Mouse (Mus musculus) midbrain, embryonic 10.5 days (tissue): ENCODE data around the gene Borcs6. TPM values are rescaled to one million over a fixed set of nuclear protein-coding genes. Genes with fewer than 3 reads are reported as not detected.
A peak's percentile ranks its signal among the peaks of the same experiment; 100 is the strongest.

ENCODE experiments used
- DNase-seq: peaks from one replicate; pipeline ENCODE4 v3.0.0-alpha.2; 2017; ENCODE audit warnings: low spot score
- H3K27ac ChIP-seq: fragments of 300-500 bp; sonication (generic); replicated peaks from 2 replicates; pipeline ENCODE4 v1.5.1; 2016; ENCODE audit warnings: mild to moderate bottlenecking
- H3K27me3 ChIP-seq: fragments of 300-500 bp; sonication (generic); 2 replicates; pipeline ENCODE4 v1.6.1; 2016; ENCODE audit warnings: low read depth, mild to moderate bottlenecking; ENCODE audit not compliant: poor library complexity, severe bottlenecking
- H3K36me3 ChIP-seq: fragments of 300-500 bp; sonication (generic); 2 replicates; pipeline ENCODE4 v1.6.1; 2016; ENCODE audit warnings: mild to moderate bottlenecking, moderate library complexity
- H3K4me1 ChIP-seq: fragments of 300-500 bp; sonication (generic); 2 replicates; pipeline ENCODE4 v1.6.1; 2016
- H3K4me3 ChIP-seq: fragments of 300-500 bp; sonication (generic); 2 replicates; pipeline ENCODE4 v1.5.1; 2016; ENCODE audit warnings: mild to moderate bottlenecking, moderate library complexity
- H3K9me3 ChIP-seq: fragments of 300-500 bp; sonication (generic); replicated peaks from 2 replicates; pipeline ENCODE4 v1.6.1; 2016; ENCODE audit warnings: mild to moderate bottlenecking
- WGBS: fragments of 180-500 bp; shearing (Covaris S2); methylation state at CpG from one replicate; pipeline ENCODE4 v1.1.7; 2016; 5-methylcytosine and 5-hydroxymethylcytosine counted together
- polyA plus RNA-seq: library from polyadenylated mRNA; unstranded; fragments of >200 nt; fragmentation: Nextera tagmentation; extraction: Ambion mirVana; gene quantifications from 2 replicates; pipeline ENCODE4 v1.2.1, GENCODE M21; 2016

The Borcs6 gene
- polyA plus RNA-seq, 1 experiment from 2014 or later: 6.9 TPM

DNA sequence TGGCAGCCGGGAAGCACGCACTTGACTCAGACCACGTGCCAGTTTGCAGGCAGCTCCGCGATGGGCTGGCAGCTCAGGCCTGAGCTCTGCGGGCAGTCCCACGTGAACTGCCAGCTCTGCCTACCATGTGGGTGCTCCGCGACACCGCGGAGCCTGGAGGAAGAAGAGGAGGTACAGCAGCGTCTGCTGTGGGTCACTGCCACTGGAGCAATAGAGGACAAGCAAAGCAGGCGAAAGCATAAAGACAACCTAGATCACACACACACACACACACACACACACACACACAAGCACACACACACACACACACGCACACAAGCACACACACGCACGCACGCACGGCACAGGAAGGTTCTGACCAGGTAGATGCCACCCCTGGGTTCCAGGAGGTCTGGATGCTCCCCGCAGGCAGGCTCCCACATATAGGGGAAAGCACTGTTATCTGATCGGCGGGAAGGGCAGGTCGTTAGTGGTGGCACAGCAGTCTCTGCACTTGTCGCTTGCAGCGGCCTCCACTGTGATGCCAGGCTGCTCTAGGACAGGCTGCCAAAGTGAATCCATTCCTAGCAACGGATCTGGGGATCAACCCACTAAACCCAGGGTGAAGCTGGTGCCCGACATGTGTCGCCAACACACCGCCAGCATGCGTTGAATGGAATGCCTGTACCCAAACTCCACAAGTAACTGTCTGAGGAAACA is 6.8 kb downstream of the Borcs6 start:
- 1% methylated on average over 29 of the region's 29 CpGs for WGBS
- H3K4me3 ChIP-seq: peak overlapping the region; percentile 59
- no peaks in the 10 kb centered on the region for H3K9me3 ChIP-seq
- peaks cover 13% of the 10 kb centered on the region for H3K27me3 ChIP-seq
- no peaks in the 10 kb centered on the region for H3K36me3 ChIP-seq
- H3K4me1 ChIP-seq: peaks cover 53% of the 10 kb centered on the region
- DNase-seq: peak; percentile 44
- peak overlapping the region; percentile 69 for H3K27ac ChIP-seq

DNA sequence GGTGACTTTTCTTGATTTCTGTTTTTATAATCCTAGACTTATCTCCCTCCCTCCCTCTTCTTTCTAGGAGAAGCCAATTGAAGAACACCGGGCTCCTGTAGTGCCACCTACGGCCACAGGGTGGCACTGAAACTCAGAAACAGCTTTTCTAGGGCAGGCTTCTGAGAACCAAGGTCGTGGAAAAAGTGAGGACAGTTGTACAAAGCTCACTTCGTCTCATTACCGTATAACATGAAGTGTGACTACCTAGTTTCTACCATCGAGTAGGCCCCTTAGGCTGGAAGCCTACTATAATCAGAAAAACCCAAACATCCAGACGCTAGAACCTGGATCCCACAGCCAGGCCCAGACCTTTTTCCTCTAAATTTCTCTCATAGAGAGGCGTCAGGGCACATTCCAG is 7.4 kb downstream of the Borcs6 start:
- Histone ChIP-seq H3K4me3 (peak overlapping the region; percentile 59), H3K4me1 (peaks cover 53% of the 10 kb centered on the region), H3K9me3 (no peaks in the 10 kb centered on the region), H3K27me3 (peaks cover 9% of the 10 kb centered on the region; the same call in 1 of the 2 replicates), H3K27ac (no peak overlapping the region; the same call in 1 of the 2 replicates), H3K36me3 (no peaks in the 10 kb centered on the region)
- WGBS: 10% methylated on average over 8 of the region's 8 CpGs
- DNase-seq: peak; percentile 86

DNA sequence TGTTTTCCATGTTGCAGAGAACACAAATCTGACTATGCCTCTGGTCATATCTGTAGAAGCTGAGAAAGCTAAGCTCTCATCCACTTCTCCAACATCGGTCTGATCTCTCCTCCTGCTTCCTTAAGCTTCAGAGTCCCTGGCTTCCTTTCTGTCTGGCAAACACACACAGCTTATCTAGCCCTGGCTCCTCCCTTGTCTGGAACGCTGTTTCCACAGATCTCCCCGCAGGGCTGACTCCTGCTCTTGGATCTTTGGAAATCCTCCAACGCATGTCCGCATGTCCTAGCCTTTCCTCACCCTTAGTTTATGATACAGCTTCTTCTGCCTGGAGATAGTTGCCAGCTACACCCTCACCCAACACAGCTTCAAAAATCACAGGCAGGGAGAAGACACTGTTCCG is 8.1 kb downstream of the Borcs6 start:
- peaks cover 59% of the 10 kb centered on the region for H3K4me1 ChIP-seq
- DNase-seq: no peak
- peaks cover 9% of the 10 kb centered on the region; the same call in 1 of the 2 replicates for H3K27me3 ChIP-seq
- no peak overlapping the region for H3K4me3 ChIP-seq
- H3K36me3 ChIP-seq: no peaks in the 10 kb centered on the region
- H3K9me3 ChIP-seq: no peaks in the 10 kb centered on the region
- 63% methylated on average over 6 of the region's 6 CpGs for WGBS
- H3K27ac ChIP-seq: no peak overlapping the region

DNA sequence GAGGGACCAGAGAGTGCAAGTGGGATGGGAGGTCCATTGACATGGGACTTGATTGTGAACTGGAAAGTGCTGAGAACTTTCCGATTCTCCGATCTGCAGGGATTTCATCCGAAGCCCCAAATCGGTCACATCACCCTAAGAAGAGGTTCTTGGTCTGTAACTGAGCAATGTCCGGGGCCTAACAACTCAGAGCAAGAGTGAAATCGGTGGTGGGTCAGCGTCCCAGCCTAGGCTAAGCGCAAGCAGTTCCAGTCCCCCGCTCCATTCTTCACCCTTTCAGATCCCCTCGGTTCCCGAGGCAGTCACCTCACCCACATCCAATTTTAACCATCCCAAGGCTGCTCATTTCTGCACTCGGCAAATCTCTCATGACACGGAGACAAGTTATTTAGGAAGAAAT is 10.6 kb downstream of the Borcs6 start:
- WGBS: 1% methylated on average over 13 of the region's 13 CpGs
- Histone ChIP-seq H3K27me3 (peaks cover 9% of the 10 kb centered on the region; the same call in 1 of the 2 replicates), H3K9me3 (no peaks in the 10 kb centered on the region), H3K36me3 (no peaks in the 10 kb centered on the region), H3K27ac (peak overlapping the region; percentile 97), H3K4me1 (peaks cover 59% of the 10 kb centered on the region), H3K4me3 (peak overlapping the region; percentile 69)
- no peak for DNase-seq

DNA sequence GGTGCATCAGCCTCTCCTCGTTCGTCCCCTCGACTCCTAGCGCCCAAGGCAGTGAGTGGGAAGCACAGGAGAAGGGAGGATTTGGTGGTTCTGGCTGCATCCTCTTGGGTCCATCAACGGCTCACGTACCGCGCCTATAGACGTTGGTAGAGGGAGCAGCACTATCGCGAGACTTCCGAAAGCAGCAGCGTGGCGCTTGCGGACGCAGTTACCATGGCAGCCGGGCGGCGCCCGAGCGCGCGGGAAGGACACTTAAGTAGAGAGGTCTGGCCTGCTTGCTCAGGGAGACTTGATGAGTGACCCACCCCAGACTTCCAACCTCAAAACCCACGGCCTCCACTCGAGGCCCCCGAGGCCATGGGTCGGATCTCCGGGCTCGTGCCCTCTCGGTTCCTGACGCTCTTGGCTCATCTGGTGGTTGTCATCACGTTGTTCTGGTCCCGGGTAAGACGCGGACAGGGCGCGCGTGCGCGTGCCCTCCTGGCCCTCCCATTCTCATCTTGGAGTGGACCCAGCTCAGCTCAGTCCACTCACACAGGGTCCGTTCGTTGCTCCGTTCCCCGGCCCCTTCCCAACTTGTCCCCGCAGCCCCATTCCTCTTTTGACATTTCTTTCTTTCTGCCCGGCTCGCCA is 11.2 kb downstream of the Borcs6 start, which contains the start of gene Tmem107:
TSS of gene Tmem107 (plus strand) at position 217 of the 633 bp plus-strand sequence.
- no peaks in the 10 kb centered on the region for H3K36me3 ChIP-seq
- peak within 1 kb of the TSS; percentile 97 for H3K27ac ChIP-seq
- H3K27me3 ChIP-seq: peaks cover 6% of the 10 kb centered on the region; the same call in 1 of the 2 replicates
- H3K4me3 ChIP-seq: peak within 1 kb of the TSS; percentile 69
- under 1% methylated on average over 47 of the region's 47 CpGs for WGBS
- DNase-seq: peak; percentile 96
- no peaks in the 10 kb centered on the region for H3K9me3 ChIP-seq
- peaks cover 59% of the 10 kb centered on the region for H3K4me1 ChIP-seq

DNA sequence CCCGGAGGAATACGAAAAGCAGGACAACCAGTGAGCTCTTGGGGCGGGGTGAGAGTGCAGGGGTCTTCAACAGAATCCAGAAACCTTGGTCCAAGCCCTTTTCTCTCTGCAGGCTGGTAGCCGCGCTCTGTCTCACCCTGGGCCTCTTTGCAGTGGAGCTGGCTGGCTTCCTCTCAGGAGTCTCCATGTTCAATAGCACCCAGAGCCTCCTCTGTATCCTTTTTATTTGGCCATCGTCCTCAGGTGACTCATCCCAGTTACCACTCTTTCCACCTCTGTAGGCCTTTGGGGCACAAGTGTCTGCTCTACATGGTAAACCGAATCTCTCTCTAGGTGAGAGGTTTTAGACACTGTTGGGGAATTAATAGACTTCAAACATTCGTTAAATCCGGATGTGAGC is 11.7 kb downstream of the Borcs6 start:
- DNase-seq: no peak
- Histone ChIP-seq H3K4me1 (peaks cover 53% of the 10 kb centered on the region), H3K9me3 (no peaks in the 10 kb centered on the region), H3K36me3 (no peaks in the 10 kb centered on the region), H3K4me3 (peak overlapping the region; percentile 69), H3K27me3 (peaks cover 4% of the 10 kb centered on the region; the same call in 1 of the 2 replicates), H3K27ac (peak overlapping the region; percentile 97)
- 22% methylated on average over 9 of the region's 9 CpGs for WGBS

DNA sequence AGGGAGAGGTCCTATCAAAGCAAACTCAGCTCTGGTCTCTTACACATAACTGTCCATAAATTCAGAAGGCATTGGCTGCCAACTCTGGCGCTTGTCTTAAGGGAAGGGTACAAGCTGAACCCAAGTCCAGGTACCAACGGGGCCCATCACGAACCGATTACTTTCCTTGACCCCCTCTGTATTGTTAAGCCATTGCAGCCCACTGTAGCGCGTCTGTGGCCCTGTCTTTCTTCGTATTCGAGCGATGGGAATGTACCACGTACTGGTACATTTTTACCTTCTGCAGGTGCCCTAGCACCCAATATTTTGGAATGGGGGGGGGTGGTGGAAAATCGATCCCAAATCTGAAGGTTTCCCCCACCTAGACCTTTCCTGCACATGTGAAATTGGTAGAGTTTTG is 12.7 kb downstream of the Borcs6 start:
- Histone ChIP-seq H3K36me3 (no peaks in the 10 kb centered on the region), H3K4me1 (peaks cover 44% of the 10 kb centered on the region), H3K4me3 (peak overlapping the region; percentile 69), H3K27ac (peak overlapping the region; percentile 98), H3K9me3 (no peaks in the 10 kb centered on the region), H3K27me3 (peaks cover 4% of the 10 kb centered on the region; the same call in 1 of the 2 replicates)
- 84% methylated on average over 11 of the region's 11 CpGs for WGBS
- no peak for DNase-seq

DNA sequence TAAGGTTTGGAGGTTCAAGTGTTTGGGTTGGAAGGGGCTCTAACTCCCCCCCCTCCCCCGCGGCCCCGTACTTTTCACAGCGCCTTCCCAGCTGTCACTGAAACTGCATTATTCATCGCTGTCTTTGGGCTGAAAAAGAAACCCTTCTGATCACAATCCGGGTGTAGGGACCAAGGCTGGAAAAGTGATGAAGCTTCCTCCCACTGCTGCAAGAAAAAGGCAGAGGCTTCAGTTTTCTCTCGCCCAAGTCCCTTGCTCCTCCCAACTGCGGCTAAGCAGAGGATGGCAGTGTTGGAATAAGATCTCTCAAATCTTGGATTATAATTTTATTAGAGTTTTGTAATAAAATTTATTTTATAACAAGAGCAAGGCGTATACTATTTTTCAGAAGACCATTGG is 13.1 kb downstream of the Borcs6 start:
- H3K4me1 ChIP-seq: peaks cover 44% of the 10 kb centered on the region

DNA sequence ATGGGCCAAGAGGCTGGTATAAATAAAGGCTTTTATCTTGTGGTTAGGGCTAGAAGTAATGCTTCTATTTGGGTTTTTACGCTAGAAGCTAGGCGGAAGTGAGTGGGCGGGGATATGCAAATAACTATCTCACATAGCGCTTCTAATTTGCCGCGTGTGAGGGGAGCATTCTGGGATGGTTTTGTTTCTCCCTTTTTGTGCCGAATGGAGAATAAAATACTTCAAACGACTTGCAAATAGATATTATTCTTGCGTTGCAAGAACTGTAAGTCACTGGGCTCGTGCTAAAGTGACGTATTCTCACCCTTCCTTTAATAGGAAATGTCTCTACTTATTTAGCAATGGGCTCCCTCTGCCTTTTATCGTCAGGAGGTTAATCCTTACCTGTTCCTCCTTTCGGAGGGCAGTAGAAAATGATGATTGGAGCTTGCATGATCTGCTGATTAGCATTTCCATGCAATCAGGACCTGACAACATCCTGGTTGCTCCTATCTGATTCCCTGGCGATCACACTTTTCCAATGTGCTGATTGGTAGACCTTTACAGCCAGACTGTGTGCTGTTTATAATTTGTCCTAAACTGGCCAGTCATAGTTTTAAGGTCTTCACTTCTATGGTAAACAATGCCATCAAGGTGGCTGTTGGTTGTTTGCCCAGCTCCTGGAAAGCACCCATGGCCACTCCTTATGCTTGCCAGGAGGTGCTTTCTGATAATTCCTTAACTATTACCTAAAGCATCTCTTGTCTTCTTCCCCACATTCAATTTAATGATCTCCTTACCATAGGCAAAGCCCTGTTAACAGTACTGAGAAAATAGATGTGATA is 13.8 kb downstream of the Borcs6 start:
- Histone ChIP-seq H3K27me3 (no peaks in the 10 kb centered on the region), H3K36me3 (no peaks in the 10 kb centered on the region), H3K4me1 (peaks cover 44% of the 10 kb centered on the region), H3K4me3 (peak overlapping the region; percentile 69), H3K9me3 (no peaks in the 10 kb centered on the region), H3K27ac (peak overlapping the region; percentile 98)
- DNase-seq: peak; percentile 84
- under 1% methylated on average over 14 of the region's 14 CpGs for WGBS

More for the DNA sequence above, 13.1 kb downstream of the Borcs6 start:
- Histone ChIP-seq H3K27me3 (peaks cover 2% of the 10 kb centered on the region; the same call in 1 of the 2 replicates), H3K9me3 (no peaks in the 10 kb centered on the region), H3K36me3 (no peaks in the 10 kb centered on the region), H3K27ac (peak overlapping the region; percentile 98), H3K4me3 (peak overlapping the region; percentile 69)
- 14% methylated on average over 9 of the region's 9 CpGs for whole genome bisulfite sequencing
- no peak for DNase-seq

DNA sequence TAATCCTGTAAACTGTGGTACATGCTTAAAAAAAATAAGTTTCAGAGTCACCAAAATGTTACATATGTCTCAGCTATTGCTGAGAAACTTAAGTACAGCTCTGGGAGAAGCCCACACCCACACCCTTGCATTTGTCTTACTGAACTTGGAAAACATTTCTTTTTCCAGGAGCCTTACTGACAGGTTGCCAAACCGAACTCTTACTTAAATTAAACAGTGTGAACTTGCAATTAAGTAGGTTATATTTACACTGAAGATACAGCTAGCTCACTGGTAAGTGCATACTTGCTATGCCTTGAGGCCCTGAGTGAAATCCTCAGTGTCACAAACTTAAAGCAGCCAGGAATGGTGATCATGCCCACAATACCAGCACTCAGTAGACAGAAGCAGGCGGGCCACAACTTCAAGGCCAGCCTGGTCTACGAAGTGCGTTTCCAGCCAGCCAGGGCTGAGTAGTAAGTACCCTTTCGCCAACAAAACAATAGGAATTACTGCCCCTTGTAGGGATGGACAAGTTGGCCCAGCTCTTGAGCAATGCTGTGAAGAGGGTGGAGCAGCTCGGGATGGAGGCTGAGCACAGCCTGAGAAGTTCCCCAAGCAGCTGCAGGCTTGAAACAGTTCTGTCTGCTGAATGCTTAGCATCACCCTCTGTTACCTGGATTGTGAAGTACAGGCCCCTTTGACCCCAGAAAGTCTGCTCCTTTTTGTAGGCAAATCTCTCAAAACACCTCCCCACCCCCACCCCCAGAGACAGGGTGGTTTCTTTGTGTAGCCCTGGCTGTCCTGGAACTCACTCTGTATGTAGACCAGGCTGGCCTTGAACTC is 14.6 kb downstream of the Borcs6 start:
- H3K4me1 ChIP-seq: peaks cover 44% of the 10 kb centered on the region
- peak overlapping the region; percentile 69; the same call in 1 of the 2 replicates for H3K4me3 ChIP-seq
- 45% methylated on average over 6 of the region's 6 CpGs for WGBS
- no peaks in the 10 kb centered on the region for H3K9me3 ChIP-seq
- no peak for DNase-seq
- H3K27ac ChIP-seq: 0 out of 2 replicates have a peak overlapping the region, but pooled peaks have one; percentile 28
- H3K27me3 ChIP-seq: no peaks in the 10 kb centered on the region
- H3K36me3 ChIP-seq: no peaks in the 10 kb centered on the region

DNA sequence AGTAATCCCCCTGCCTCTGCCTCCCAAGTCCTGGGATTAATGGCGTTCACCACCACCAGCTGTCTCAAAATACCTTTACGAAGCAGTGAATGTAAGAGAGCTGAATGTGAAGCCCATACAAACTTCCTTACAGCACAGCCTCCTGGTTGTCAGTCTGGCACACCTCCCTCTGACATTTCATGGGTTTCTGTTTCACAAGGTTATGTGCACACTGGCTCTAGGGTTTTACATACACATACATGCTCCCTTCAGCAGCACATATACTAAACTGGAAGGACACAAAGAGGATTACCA is 15.2 kb downstream of the Borcs6 start:
- Histone ChIP-seq H3K4me1 (peaks cover 38% of the 10 kb centered on the region), H3K36me3 (no peaks in the 10 kb centered on the region), H3K27ac (no peak overlapping the region), H3K4me3 (no peak overlapping the region), H3K9me3 (no peaks in the 10 kb centered on the region), H3K27me3 (no peaks in the 10 kb centered on the region)
- 40% methylated on average over 2 of the region's 2 CpGs for WGBS
- DNase-seq: no peak
